Mouse (Mus musculus): ENCODE results near the gene Brix1.

DNA sequence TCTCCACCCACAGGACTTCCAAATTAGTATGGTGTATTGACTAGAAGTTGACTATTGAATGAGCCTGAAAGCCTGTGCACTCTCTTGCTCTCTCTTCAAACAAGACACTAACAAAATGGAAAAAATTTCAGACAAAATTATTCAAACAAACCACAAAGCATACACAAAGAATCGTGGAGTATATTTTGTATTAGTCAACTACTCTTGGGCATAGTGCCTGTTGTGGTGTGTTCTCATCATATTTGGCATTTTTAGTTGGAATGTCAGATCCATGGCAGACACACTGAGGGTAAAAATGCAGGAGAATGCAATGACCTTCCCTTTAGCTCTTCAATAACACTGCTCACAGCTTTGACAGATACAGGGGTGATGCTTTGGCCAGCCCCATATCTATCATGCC is 40.1 kb upstream of the Brix1 start:
- TF ChIP-seq GATA1 (IDR thresholded peaks at IDR 0.05; ENCODE audit: low read length) (no peak), TAL1 (IDR thresholded peaks at IDR 0.05; ENCODE audit: low read length) (no peak)

Data from erythroblast, embryonic 14.5 days (primary cell).